Mouse (Mus musculus) liver, postnatal 0 days (tissue): ENCODE results near the gene Entpd5.

Experiments
- CTCF ChIP-seq: sonication (generic); IDR thresholded peaks from 2 replicates; pipeline ENCODE4 v1.5.1; 2016; ENCODE audit warnings: antibody characterized with exemption, low read depth
- EP300 ChIP-seq: IDR thresholded peaks from 2 replicates; pipeline ENCODE4 v1.6.1; 2016; ENCODE audit warnings: antibody characterized with exemption, low read depth, mild to moderate bottlenecking

DNA sequence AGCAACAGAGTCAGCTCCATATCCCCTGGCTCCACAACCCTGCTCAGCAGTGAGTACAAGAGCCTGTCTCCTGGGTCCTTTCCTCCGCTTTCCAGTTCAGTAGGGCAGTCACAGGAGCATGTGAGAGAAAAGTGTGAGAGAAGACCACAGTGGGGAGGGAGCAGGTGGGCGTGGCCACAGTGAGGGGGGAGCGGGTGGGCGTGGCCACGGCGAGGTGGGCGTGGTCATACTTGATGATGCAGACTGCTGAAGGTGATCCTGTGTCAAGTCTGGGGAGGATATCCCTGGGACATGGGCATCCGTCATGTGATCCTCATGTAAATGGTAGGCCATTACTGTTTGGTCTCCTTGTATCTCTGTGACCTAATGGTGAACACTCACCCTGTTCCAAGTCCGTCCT lies 41.9 kb downstream of the Entpd5 start:
- no peak for TF ChIP-seq CTCF
- TF ChIP-seq EP300: no peak
